Mouse (Mus musculus) forebrain, embryonic 10.5 days (tissue): ENCODE measurements around the gene Thsd7a. TPM values are rescaled to one million over a fixed set of nuclear protein-coding genes. Genes with fewer than 3 reads are reported as not detected.

Source experiments
- DNase-seq: peaks from one replicate; pipeline ENCODE4 v3.0.0-alpha.2; 2017; ENCODE audit warnings: low spot score; ENCODE audit errors: extremely low spot score
- H3K27ac ChIP-seq: fragments of 300-500 bp; sonication (generic); 2 replicates; pipeline ENCODE4 v1.5.1; 2016; ENCODE audit warnings: mild to moderate bottlenecking
- H3K27me3 ChIP-seq: fragments of 300-500 bp; sonication (generic); 2 replicates; pipeline ENCODE4 v1.6.1; 2016; ENCODE audit warnings: mild to moderate bottlenecking; ENCODE audit not compliant: poor library complexity, severe bottlenecking
- H3K36me3 ChIP-seq: fragments of 300-500 bp; sonication (generic); replicated peaks from 2 replicates; pipeline ENCODE4 v1.6.1; 2016; ENCODE audit warnings: mild to moderate bottlenecking, moderate library complexity
- H3K4me1 ChIP-seq: fragments of 300-500 bp; sonication (generic); 2 replicates; pipeline ENCODE4 v1.6.1; 2016
- H3K4me3 ChIP-seq: fragments of 300-500 bp; sonication (generic); 2 replicates; pipeline ENCODE4 v1.5.1; 2016; ENCODE audit warnings: mild to moderate bottlenecking, moderate library complexity
- H3K9me3 ChIP-seq: fragments of 300-500 bp; sonication (generic); 2 replicates; pipeline ENCODE4 v1.6.1; 2016; ENCODE audit warnings: mild to moderate bottlenecking, moderate library complexity
- WGBS: fragments of 180-500 bp; shearing (Covaris S2); methylation state at CpG from one replicate; pipeline ENCODE4 v1.1.7; 2016; 5-methylcytosine and 5-hydroxymethylcytosine counted together
- polyA plus RNA-seq: library from polyadenylated mRNA; unstranded; fragments of >200 nt; fragmentation: Nextera tagmentation; extraction: Ambion mirVana; gene quantifications from 2 replicates; pipeline ENCODE4 v1.2.1, GENCODE M21; 2016

Gene Thsd7a
- polyA plus RNA-seq, 1 experiment from 2014 or later = 1.9 TPM

- H3K9me3 ChIP-seq = no peaks in the 10 kb centered on the region
- no peak for DNase-seq
- no peak overlapping the region for H3K27ac ChIP-seq
- WGBS = 69% methylated on average over 7 of the region's 7 CpGs
- H3K36me3 ChIP-seq = no peaks in the 10 kb centered on the region
- no peaks in the 10 kb centered on the region for H3K27me3 ChIP-seq
- H3K4me3 ChIP-seq = no peak overlapping the region
- no peaks in the 10 kb centered on the region for H3K4me1 ChIP-seq
Observed at GRCm38 (mm10) chr6:12315070-12315909, 433.9 kb downstream of the Thsd7a start.

GRCm38 (mm10) chr6:12307502-12307901 lies 441.7 kb downstream of the Thsd7a start:
- Histone ChIP-seq H3K27me3 (no peaks in the 10 kb centered on the region), H3K36me3 (no peaks in the 10 kb centered on the region), H3K27ac (no peak overlapping the region), H3K4me3 (no peak overlapping the region), H3K4me1 (no peaks in the 10 kb centered on the region), H3K9me3 (peaks cover 7% of the 10 kb centered on the region)
- WGBS = 90% methylated on average over 2 of the region's 2 CpGs
- no peak for DNase-seq

- Histone ChIP-seq H3K4me3 (no peak overlapping the region), H3K27me3 (no peaks in the 10 kb centered on the region), H3K27ac (no peak overlapping the region), H3K4me1 (peaks cover 24% of the 10 kb centered on the region), H3K9me3 (no peaks in the 10 kb centered on the region), H3K36me3 (no peaks in the 10 kb centered on the region)
- WGBS = 83% methylated on average over 15 of the region's 15 CpGs
- DNase-seq = no peak
Observed at GRCm38 (mm10) chr6:12262641-12263400, 486.4 kb downstream of the Thsd7a start.
